Mouse (Mus musculus): ENCODE measurements at regions not wholly inside any gene's neighbourhood (a gene's known extent, or its start where the extent isn't known, plus 50 kb on each side); places are given as distances from the start of the nearest gene placed in this dataset.

DNA sequence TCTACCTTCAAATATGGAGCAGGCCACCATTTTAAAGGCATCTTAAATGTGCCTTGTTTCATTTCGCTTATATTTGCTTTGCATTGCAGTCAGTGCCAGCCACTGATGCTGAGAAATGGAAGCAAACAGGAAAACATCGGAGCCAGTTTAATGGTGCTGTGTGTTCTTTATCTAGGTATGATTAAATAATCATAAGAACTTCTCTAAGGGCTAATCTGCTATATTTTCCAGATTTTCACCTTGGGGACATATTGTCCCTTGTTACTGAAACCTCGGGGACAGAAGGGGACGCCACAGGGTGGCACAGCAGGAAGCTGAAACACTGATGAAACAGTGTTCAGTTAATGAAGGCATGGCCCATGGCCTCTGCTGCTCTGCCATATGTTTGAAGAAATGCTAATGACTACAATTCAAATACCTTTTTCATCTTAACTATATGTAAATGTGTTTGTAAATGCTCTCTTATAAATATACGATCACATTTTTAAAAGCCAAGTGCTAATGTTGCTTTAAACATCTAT lies 562.6 kb downstream of the Etv1 start:
- H3K27me3 ChIP-seq (ENCODE audit: control insufficient read depth, insufficient read depth, low read length): no peaks in the 10 kb centered on the region
- WGBS: 82% methylated on average over 5 of the region's 5 CpGs
- no peak overlapping the region for H3K27ac ChIP-seq (ENCODE audit: low read depth, low read length)
- DNase-seq (ENCODE audit: low spot score) (no peak), ATAC-seq (replicated peaks; ENCODE audit: low FRiP score) (peak; percentile 36; the same call in 1 of the 2 replicates)
- no peak overlapping the region for H3K4me2 ChIP-seq (ENCODE audit: low read depth, low read length, severe bottlenecking)
- H3K9me3 ChIP-seq (ENCODE audit: control insufficient read depth, low read length): no peaks in the 10 kb centered on the region
- no peaks in the 10 kb centered on the region for H3K4me1 ChIP-seq (replicated peaks; ENCODE audit: control insufficient read depth, insufficient read depth, low read length)
- H3K4me3 ChIP-seq (ENCODE audit: low read depth, low read length): no peak overlapping the region
- H3K36me3 ChIP-seq (ENCODE audit: control insufficient read depth, insufficient read depth, low read length): no peaks in the 10 kb centered on the region
- H3K9ac ChIP-seq (ENCODE audit: low read length): no peak overlapping the region

DNA sequence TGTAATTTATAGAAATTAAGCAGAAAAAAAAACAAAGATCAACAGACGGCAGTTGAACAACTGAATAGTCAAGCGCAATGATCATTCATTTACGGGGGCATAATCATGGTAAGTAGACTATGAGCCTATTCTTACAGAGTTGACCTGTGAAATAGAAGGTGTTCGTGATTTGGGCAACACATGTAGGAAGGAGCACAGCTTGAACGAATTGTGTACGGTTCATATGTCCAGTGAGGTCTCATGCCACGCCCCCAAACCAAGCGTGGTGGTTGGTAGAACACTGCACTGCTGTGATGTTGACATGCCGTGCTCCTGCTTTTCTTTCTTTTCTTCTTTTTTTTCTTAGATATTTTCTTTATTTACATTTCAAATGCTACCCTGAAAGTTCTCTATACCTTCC lies 563.1 kb downstream of the Etv1 start:
- Histone ChIP-seq H3K9me3 (ENCODE audit: control insufficient read depth, low read length) (no peaks in the 10 kb centered on the region), H3K9ac (ENCODE audit: low read length) (no peak overlapping the region), H3K36me3 (ENCODE audit: control insufficient read depth, insufficient read depth, low read length) (no peaks in the 10 kb centered on the region), H3K4me1 (replicated peaks; ENCODE audit: control insufficient read depth, insufficient read depth, low read length) (no peaks in the 10 kb centered on the region), H3K27ac (ENCODE audit: low read depth, low read length) (no peak overlapping the region), H3K4me2 (ENCODE audit: low read depth, low read length, severe bottlenecking) (no peak overlapping the region), H3K27me3 (ENCODE audit: control insufficient read depth, insufficient read depth, low read length) (no peaks in the 10 kb centered on the region), H3K4me3 (ENCODE audit: low read depth, low read length) (no peak overlapping the region)
- peak; percentile 56; the same call in 1 of the 2 replicates for ATAC-seq (replicated peaks; ENCODE audit: low FRiP score)
- 82% methylated on average over 9 of the region's 9 CpGs for WGBS
- no peak for DNase-seq (ENCODE audit: low spot score)

DNA sequence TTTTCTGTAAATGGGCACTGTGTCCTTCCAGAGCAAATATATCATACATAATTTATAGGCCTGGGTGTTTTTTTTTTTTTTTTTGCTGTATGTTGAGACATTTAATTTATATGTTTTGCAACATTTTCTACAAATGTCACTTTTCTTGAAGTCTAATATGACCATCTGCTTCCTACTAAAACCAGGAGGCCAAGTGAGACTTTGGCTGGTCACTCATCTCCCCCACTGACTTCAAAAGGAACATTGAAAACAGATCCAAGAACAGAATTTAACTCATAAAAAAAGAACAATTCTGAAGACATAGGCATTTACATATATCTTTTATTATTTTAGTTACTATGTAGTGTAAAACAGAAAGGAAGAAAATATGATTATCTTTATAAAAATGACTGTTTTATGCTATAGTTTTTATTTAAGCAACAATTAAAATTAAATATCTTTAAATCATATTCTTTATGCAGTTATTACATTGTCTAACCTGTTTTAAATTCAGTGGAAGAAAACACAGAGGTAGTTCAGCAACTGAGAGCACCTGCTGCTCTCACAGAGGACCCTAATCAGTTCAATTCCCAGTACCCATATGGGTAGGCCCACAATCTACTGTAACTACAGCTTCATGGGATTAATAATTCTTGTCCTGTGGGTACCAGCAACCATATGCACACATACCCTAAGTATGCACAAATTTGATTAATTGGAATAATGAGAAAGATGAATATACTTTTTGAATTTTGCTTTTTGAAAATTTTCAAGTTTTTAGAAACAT lies 592.5 kb downstream of the Etv1 start:
- no peaks in the 10 kb centered on the region for H3K4me1 ChIP-seq (replicated peaks; ENCODE audit: control insufficient read depth, insufficient read depth, low read length)
- H3K9me3 ChIP-seq (ENCODE audit: control insufficient read depth, low read length): no peaks in the 10 kb centered on the region
- ATAC-seq (replicated peaks; ENCODE audit: low FRiP score) (no peak), DNase-seq (ENCODE audit: low spot score) (no peak)
- no peak overlapping the region for H3K27ac ChIP-seq (ENCODE audit: low read depth, low read length)
- H3K4me2 ChIP-seq (ENCODE audit: low read depth, low read length, severe bottlenecking): no peak overlapping the region
- no peaks in the 10 kb centered on the region for H3K36me3 ChIP-seq (ENCODE audit: control insufficient read depth, insufficient read depth, low read length)
- no peaks in the 10 kb centered on the region for H3K27me3 ChIP-seq (ENCODE audit: control insufficient read depth, insufficient read depth, low read length)
- no peak overlapping the region for H3K9ac ChIP-seq (ENCODE audit: low read length)
- H3K4me3 ChIP-seq (ENCODE audit: low read depth, low read length): no peak overlapping the region

DNA sequence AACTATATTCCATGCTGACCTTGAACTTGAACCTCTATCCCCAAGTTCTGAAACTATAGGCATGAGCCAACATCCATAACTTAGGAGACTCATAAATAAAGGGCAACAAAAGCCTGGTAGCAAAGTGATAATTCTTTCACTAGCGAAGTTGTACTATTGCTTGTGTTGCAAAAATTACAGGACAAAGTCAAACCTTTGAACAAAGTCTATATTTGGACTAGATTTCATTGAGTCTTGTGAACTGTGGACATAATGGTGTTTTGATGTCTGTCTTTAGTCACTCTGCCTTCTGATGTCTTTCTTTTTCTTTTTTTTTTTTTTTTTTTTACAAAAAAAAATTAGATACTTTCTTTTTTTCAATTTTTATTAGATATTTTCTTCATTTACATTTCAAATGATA lies 594.5 kb downstream of the Etv1 start:
- Histone ChIP-seq H3K27me3 (ENCODE audit: control insufficient read depth, insufficient read depth, low read length) (no peaks in the 10 kb centered on the region), H3K9me3 (ENCODE audit: control insufficient read depth, low read length) (no peaks in the 10 kb centered on the region), H3K27ac (ENCODE audit: low read depth, low read length) (no peak overlapping the region), H3K36me3 (ENCODE audit: control insufficient read depth, insufficient read depth, low read length) (no peaks in the 10 kb centered on the region), H3K4me3 (ENCODE audit: low read depth, low read length) (no peak overlapping the region), H3K9ac (ENCODE audit: low read length) (no peak overlapping the region), H3K4me1 (replicated peaks; ENCODE audit: control insufficient read depth, insufficient read depth, low read length) (no peaks in the 10 kb centered on the region), H3K4me2 (ENCODE audit: low read depth, low read length, severe bottlenecking) (no peak overlapping the region)
- no peak for DNase-seq (ENCODE audit: low spot score)
- WGBS: 96% methylated on average over 1 of the region's 1 CpGs
- ATAC-seq (replicated peaks; ENCODE audit: low FRiP score): no peak
